Mouse (Mus musculus): ENCODE measurements at regions not wholly inside any gene's neighbourhood (a gene's known extent, or its start where the extent isn't known, plus 50 kb on each side); places are given as distances from the start of the nearest gene placed in this dataset.

DNA sequence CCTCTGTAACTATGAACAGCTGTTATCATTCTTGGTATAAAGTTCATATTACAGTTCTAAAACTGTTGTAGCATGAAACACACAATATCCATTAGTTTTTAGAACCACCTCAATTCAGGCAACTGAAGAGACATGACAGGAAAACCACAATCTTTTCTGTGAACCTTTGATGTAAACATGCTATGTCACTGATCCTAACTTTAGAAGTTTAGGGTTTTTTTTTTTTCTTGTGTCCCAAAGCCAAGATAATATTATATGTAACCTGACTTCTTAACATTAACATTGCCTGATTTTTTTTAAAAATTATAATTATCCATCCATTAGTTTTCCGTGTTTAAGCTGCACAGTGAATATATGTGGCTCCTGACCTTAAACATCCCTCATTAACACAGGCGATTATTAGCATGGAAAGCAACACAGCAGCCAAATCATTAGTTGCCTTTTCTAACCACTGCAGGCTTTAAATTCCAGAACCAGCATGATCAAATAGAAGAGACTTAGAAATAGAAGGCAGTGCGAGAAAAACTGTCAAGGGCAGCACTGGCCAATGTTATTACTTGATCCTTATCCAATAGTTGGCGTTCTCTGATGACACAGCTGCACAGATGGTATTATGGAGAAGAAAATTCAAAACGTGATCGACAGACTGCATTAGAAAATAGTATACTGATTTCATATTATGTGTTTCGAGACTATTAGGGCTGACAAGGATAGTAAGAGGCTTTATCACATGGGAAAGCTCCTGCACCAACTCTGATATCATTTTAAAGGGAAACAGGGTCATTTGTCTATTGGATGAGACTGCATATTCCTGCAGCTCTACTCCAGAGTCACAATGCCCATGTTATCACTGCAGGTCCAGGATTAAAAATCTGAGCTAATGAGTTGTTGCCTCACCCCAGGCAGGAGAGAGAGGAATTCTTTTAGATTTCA lies 321.7 kb upstream of the Clec14a start:
- in situ Hi-C loops (cut with MboI, MseI), result no loop called here

DNA sequence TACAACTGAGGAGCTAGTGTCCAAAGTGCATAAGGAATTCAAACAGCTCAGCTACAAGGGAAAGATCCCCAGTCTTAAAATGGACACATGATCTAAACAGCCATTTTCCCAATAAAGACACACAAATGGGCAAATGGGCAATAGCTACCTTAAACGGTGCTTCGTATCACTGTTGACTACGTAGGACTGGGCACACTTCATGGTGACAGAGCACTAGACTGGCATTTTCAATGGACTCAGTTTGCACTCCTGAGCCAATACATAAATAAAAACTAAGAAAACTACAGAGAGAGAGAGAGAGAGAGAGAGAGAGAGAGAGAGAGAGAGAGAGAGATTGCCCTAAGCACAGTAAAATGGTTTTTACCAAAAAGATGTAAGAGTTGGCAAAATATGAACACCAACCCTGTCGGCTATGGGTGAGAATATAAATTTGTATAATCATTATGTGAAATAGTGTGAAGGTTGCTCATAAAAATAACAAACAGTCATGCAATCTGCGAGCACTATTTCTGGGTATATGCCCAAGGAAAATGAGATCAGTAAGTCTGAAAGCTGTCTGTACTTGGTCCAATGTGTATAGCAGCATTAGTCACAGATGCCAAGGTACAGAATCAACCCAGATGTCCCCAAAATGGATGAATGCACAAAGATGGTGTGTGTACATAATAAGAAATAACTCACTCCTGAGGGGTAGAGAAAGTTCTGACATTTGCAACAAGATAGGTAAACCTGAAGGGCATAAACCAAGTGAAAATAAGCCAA lies 312.9 kb upstream of the Clec14a start:
- in situ Hi-C loops (cut with MboI, MseI), result no loop called here

DNA sequence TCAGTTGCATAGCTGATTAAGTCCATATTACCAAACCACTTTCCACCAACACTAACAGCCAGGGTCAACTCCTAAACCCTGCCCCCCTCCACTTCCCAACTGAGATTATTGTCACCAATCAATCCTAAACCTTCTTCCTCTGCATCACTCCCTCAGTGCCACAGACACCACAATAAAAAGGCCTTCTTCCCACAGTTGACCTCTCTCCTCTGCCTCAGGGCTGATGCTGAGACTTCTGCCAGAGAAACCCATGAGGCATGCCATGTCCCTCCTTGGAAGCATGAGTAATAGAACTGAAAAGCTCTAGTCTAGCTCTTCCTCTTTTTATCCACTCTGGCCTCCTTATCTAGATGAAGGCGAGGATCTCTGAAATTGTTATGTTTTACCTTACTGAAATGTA lies 300.0 kb upstream of the Clec14a start:
- in situ Hi-C loops (cut with MboI, MseI), result loop anchor here in 1 of 2 experiments (10.0 kb wide), 1 partner anchor 356 kb away; no protein-coding TSS in a partner anchor

DNA sequence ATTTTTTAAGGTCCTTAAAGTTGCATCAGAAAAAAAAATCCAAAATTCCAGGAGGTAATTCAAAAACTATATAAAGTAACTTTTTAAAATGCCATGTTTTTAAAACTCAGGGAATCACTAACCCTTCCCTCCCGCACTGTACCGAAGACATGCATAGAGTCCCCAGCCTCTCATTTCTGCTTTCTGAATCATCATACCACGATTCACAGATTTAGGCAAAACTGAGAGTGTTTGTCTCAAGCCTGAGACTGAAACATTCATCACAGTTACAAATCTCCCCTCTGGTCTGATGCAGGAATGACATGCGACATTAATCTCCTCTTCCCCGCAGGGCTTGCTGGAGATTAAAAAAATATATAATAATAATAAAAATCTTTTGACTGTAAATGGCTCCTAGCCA lies 291.8 kb upstream of the Clec14a start:
- in situ Hi-C loops (cut with MboI, MseI), result loop anchor here in 1 of 2 experiments (10.0 kb wide), 1 partner anchor 364 kb away; no protein-coding TSS in a partner anchor

DNA sequence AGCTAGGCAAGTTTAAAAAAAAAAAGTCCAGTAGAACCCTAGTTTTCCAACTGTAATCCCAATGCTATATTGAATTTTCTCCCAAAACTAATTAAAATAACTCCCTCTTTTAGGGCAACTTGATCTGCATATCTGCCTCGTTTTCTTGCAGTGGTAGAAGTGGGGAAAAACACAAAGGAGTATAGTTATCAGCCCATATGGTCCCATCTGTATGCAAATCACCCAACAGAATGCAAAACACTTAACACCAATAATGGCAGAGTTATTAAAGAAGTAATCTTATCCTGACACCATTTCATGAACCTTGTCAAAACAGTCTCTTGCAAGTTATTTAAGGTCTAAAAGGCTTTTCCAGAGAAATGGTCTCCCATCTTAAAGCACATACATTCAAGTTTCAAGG lies 290.7 kb upstream of the Clec14a start:
- in situ Hi-C loops (cut with MboI, MseI), result loop anchor here in 1 of 2 experiments (10.0 kb wide), 1 partner anchor 365 kb away; no protein-coding TSS in a partner anchor

DNA sequence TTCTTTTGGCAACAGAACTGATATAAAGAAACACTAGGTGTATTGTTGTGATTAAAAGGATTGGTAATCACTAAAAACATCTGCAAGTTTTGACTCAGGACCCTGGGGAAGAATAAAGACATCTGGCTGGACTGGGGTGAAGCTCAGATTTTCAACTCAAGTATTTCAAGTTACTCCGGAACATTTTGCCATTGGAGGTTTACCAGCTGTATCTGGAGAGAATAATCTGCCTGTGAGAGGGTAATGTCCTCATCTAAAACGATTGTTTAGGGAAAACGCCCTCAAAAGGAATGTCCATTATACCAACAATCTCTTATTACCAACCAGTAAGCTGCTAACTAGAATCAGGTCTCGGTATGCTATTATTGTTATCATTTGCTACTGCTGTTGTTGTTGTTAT lies 288.2 kb upstream of the Clec14a start:
- in situ Hi-C loops (cut with MboI, MseI), result no loop called here

DNA sequence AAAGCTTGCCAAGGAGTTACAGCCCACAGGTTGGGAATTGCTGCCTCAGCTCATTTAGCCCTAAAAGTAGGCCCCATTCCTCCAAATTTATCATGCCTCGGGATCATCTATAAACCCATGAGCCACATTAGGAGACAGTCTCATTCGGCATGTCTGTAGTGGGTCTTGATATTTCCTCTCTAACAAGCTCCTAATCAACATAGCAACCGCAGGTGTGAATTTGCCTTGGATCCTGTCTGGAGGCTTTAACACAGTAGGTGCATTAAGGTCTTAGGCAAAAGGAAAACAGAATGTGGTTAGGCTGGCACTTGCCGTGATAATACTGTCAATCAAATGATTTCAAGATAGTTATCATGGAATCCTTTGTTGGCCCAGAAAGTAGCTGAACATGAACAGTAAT lies 287.7 kb upstream of the Clec14a start:
- in situ Hi-C loops (cut with MboI, MseI), result no loop called here

DNA sequence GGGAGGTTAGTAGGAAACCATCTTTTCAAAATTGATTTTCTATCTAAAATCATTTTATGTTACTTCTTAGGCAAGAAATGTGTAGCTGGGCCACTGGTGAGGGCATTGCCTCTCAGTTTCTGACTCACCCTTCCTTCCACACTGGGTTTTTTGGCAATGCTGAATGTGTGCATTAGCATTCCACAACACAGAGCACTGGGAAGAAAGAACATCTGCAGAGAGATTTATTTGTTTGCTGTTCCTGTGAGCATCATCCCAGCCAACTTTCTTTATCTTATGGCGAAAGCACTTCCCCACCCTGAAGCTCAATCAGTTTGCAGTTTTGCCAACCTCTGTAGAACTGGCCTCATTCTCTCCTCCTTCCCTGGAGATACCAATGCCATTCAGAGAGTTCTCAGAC lies 287.0 kb upstream of the Clec14a start:
- in situ Hi-C loops (cut with MboI, MseI), result no loop called here

DNA sequence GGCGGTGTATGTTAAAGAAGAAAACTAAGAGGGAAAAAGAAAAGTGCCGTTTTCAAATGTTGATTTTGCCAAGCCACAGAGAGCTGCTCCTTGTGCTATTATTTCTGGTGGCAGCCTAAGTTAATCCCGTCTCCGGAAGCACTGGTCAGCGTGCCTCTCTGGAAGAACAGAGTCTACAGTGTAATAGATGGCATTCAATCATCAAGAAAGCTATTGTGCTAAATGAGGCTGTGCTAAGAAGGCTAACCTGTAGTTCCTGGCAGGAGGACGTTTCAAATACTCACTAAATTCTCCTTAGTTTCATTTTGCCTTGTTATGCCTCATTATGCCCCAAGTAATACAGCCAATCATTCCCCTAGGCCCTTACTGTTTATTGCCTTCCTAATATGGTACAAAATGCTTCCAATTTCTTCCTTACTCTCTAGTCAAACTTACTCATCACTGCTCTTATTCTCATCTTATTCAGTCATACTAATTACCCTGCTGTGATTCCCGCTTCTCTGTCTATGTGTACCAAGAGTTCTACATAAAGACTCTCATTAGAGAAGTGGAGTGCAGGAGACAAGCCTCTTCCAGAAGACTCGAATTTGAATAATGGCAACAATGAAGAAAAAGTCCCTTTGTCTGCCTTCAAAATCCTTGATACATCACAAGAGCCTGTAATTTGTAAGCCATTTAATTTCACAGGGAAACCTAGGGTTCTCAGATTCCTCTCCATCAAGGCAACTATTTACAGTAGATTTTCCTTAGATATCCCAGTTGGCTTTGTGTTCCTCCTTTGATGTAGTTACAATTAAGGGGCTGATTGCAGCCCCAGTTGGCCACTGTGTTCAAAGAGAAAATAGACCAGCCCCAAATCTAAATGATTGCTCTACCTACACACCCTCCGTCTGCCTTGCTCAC lies 282.0 kb upstream of the Clec14a start:
- in situ Hi-C loops (cut with MboI, MseI), result no loop called here

DNA sequence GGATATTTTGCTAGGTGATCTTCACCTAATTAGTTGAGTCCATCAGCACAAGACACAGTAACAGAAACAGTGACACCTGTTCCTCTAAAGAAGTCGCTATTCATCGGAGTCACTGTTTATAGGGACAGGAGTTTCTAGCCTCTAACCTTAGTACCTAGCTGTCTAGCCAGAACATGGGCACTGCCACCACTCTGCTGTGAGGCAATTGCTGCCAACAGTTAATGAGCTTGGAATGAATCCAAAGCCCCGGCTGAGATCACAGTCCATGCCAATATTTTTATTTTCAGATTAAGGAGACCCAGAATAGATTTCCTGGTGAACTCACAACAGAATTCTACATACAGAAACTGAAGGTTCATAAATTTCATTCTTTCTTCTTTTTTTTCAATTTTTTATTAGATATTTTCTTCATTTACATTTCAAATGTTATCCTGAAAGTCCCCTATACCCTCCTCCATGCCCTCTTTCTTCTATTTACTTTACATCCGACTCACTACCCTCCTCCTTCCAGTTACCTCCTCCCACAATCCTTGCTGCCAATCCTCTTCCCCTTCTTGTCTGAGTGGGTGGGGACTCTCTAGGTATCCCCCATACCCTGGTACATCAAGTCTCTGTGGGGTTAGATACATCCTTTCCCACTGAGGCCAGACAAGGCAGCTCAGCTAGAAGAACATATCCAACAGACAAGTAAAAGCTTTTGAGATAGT lies 276.9 kb upstream of the Clec14a start:
- in situ Hi-C loops (cut with MboI, MseI), result no loop called here

DNA sequence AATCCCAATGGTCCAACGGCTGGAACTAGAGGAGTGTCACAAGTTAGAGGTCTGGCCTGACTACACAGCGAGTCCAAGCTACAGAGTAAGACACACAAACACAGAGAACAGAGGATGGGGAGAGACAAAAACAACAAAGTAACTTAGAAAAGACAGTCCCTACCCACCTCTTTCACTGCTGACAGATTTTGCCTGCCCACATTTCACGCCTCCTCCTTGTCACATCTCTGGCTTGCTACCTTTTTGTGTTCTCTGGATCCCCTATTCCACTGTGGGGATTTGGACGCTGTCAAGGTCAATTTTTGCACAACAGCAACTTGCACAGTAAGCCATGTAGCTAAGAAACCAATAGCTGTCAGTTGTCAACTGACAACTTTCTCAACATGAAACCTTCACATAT lies 275.8 kb upstream of the Clec14a start:
- in situ Hi-C loops (cut with MboI, MseI), result no loop called here

DNA sequence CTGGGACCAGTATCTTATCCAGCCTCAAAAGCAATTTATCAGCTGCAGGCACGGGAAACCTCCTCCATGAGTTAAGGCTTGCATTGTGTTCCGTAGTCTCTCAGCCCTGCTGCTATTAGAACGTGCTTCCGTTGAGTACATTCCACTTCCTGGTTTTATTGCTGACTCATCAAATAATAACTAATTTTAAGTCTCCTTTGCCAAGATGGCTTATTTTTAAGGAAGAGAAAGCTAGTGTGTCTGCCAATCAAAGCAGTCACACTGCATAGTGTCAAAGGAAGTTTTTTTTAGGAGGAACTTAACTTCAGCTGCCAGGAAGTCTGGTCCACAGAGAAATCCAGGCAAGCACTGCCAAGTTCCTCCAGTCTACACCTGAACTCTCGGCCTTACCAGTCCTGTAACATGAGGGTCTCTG lies 269.2 kb upstream of the Clec14a start:
- in situ Hi-C loops (cut with MboI, MseI), result loop anchor here in 1 of 2 experiments (10.0 kb wide), 1 partner anchor 1596 kb away; no protein-coding TSS in a partner anchor

DNA sequence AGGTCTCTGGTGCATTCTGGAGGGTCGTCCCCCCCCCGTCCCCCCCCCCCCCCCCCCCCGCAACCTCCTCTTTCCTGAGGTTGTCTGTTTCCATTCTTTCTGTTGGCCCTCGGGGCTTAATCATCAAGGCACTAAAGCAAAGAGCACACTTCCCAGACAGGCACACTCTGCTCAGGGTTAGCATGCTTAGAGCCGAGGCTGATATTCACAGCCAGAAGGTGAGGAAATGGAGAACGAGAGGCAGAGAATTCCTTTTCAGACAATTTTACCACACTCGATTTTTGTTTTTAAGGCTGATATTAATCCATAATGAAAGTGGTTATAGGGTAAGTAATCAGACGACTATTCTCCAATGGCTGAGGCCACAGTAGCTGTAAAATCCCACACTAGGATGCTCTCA lies 268.7 kb upstream of the Clec14a start:
- in situ Hi-C loops (cut with MboI, MseI), result loop anchor here in 1 of 2 experiments (10.0 kb wide), 1 partner anchor 1597 kb away; no protein-coding TSS in a partner anchor

DNA sequence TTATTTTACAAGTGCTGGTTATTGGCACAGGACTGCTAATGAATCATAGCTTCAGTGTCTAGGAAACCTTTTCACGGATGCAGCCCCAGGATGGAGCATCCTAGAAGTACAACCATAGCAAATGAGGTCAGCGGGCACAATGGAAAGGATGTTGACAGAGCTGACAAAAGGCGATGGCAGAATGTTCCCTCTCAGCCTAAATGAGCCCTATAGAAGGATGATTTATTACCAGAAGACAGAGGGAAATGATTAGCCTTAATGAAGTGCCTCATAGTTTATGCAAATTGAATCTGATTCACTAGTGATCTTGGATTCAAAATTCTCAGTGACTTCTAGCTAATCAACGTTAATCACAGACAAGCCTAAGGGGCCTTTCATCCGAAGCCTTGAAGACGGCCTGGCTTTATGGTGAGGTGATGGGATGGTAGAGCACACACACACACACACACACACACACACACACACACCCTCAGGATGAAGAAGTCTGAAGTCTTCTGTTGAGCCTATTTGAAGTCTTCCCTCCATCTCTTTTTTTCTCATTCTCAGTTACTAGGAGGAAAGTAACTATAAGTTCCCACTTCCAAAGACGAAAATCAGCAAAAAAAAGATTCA lies 267.4 kb upstream of the Clec14a start:
- in situ Hi-C loops (cut with MboI, MseI), result loop anchor here in 1 of 2 experiments (10.0 kb wide), 1 partner anchor 1598 kb away; no protein-coding TSS in a partner anchor

DNA sequence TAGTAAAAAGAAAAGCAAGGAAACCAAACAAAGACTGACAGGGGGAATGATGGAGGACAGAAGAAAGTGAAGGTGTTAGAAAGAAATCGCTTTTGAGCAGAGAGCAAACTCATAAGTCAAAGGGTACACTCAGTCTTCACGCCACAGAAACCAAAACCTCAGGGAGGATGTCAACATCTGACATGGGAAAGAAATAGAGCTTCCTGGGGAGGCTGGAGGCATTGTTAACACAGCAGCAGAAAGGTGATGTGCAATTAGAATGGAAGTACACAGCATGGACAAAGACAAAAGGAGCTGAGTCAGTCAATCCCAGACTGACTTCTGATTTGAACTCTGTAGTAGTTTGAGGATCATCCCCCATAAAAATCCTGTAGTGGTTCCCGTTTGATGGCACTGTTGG lies 261.2 kb upstream of the Clec14a start:
- in situ Hi-C loops (cut with MboI, MseI), result loop anchor here in 1 of 2 experiments (10.0 kb wide), 1 partner anchor 1604 kb away; no protein-coding TSS in a partner anchor

DNA sequence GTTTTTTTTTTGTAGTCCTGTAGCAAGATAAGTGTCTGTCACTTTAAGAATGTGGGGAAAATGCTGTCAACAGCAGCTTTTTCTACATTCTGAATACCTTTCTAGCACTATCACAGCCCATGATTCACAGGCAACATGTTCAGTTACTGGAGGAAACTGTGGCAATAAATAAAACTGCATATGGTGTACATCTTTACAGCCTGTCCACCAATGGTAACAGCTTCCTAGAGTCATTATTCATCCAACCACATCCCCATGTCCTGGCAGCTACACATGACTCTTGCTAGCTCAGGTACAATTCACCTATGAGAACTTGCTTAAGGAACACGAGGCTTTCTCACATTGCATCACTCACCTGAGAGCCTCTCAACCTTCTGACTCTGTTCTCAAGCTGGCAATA lies 247.7 kb upstream of the Clec14a start:
- in situ Hi-C loops (cut with MboI, MseI), result no loop called here

DNA sequence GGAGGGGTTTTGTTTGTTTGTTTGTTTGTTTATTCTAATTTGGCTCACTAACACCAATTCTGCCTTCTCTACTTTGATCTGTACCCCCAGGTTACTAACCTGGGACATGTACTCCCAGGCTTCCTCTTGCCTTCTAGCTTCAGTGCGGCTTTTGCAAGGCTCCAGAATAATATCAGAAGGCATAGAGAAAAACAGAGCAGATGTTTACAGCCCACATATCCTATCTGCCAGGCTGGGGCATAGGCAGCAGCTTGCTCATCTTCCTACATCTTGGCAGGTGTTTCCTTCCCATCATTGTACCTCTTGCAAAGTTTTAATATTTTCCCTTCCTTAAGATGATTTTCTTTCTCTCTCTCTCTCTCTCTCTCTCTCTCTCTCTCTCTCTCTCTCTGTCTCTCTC lies 244.9 kb upstream of the Clec14a start:
- in situ Hi-C loops (cut with MboI, MseI), result no loop called here

DNA sequence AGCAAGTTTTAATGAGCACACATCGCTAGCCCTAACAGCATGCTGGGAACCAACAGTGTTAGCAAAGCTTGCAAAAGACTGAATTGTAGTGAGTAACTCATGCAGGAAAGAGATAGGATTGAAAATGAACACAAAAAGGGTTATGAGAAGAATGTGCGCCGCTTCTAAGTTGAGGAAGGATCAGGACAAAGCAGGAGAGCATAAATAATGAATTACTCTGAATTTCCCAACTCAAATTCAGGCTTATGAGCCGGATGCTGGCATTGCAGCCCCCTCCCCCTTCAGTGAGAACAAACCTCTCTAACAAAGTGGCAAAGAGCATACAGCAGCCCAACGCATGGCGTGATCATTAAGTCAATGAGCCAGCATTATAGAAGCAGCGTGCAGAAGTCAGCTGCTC lies 243.6 kb upstream of the Clec14a start:
- in situ Hi-C loops (cut with MboI, MseI), result no loop called here

DNA sequence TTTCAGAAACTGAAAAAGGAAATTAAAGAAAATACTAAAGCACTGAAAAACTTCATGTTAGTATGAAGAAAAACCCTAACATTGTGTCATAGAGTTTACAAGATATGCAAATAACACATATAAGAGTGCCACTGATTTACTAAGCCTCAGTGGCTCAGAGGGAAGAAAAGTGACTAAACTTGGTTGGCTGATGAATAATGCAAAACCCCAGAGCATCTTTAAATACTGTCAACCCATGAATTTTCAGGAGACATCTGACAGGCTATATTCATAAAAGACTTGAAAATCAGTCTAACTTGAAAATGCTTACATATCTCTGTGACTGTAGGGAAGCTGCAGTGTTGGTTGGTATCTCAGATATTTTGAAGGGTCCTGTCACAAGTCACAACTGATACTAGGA lies 235.2 kb upstream of the Clec14a start:
- in situ Hi-C loops (cut with MboI, MseI), result no loop called here

DNA sequence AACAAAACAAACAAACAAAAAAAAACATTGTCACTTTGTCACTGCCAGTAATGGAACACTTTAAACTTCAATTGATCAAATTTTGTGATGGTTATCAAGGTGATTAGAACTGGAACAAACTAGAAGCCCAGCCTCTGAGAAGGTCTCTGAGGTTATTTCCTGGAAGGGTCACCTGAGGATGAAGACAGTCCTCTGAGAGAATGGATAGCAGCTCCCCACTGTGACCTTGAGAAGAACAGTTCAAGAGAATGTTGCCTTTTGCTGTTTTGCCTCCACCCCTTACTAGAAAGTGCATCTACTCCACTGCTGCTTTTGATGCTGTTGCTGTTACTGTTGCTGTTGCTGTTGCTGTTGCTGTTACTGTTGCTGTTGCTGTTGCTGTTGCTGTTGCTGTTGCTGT lies 205.1 kb upstream of the Clec14a start:
- in situ Hi-C loops (cut with MboI, MseI), result no loop called here

All from T-helper 17 cell (primary cell).